Mouse (Mus musculus) layer of hippocampus, postnatal 25 days (tissue): ENCODE data around the gene Gars. TPM values are rescaled to one million over a fixed set of nuclear protein-coding genes. Genes with fewer than 3 reads are reported as not detected.

Experiments
- DNase-seq, 2 experiments: peaks; one replicate each; pipeline ENCODE4 v3.0.0; 2022; ENCODE audit warnings: mixed read lengths in 2 of 2, low spot score in 1 of 2; ENCODE audit errors: extremely low spot score in 1 of 2
- total RNA-seq, 2 experiments: library from RNA; stranded (reverse); gene quantifications; 2 replicates each; pipeline ENCODE4 v1.2.3; 2021

Gene Gars
- total RNA-seq, result 100 to 1,000 TPM; 133 to 137 TPM

- peak; percentile 79 to 84 for DNase-seq
These were observed at the start of gene Gars for GRCm38 (mm10) chr6:55037799-55038670. Gene Gars, plus strand, starts transcription at chr6:55038007.

GRCm38 (mm10) chr6:54988141-54988540 lies 49.7 kb upstream of the Gars start:
- DNase-seq, result no peak

GRCm38 (mm10) chr6:54991189-54991588 lies 46.6 kb upstream of the Gars start:
- DNase-seq, result no peak

GRCm38 (mm10) chr6:54992141-54992540 lies 45.7 kb upstream of the Gars start:
- no peak for DNase-seq

- DNase-seq, result peak; percentile 84 to 87
These were observed 45.0 kb upstream of the Gars start, which contains the start of gene Ggct for GRCm38 (mm10) chr6:54992734-54993260. Gene Ggct, minus strand, starts transcription at chr6:54992950.

GRCm38 (mm10) chr6:54996361-54996760 lies 41.4 kb upstream of the Gars start:
- no peak for DNase-seq

GRCm38 (mm10) chr6:54997726-54998125 lies 40.1 kb upstream of the Gars start:
- DNase-seq, result no peak

- DNase-seq, result no peak
These were observed 36.5 kb upstream of the Gars start for GRCm38 (mm10) chr6:55001320-55001719.

- DNase-seq, result no peak
These were observed 35.4 kb upstream of the Gars start for GRCm38 (mm10) chr6:55002438-55002837.

GRCm38 (mm10) chr6:55003559-55003958 lies 34.2 kb upstream of the Gars start:
- DNase-seq, result no peak

GRCm38 (mm10) chr6:55008401-55008800 lies 29.4 kb upstream of the Gars start:
- DNase-seq, result no peak

- DNase-seq, result no peak
These were observed 28.2 kb upstream of the Gars start for GRCm38 (mm10) chr6:55009391-55010230.

- no peak for DNase-seq
These were observed 27.3 kb upstream of the Gars start for GRCm38 (mm10) chr6:55010330-55011091.

- no peak for DNase-seq
These were observed 25.3 kb upstream of the Gars start for GRCm38 (mm10) chr6:55012516-55012915.

GRCm38 (mm10) chr6:55014184-55014583 lies 23.6 kb upstream of the Gars start:
- DNase-seq, result no peak

- DNase-seq, result peak in 1 of 2 experiments; percentile 46
These were observed 21.6 kb upstream of the Gars start for GRCm38 (mm10) chr6:55016236-55016635.

- peak in 1 of 2 experiments; percentile 48 for DNase-seq
These were observed 20.9 kb upstream of the Gars start for GRCm38 (mm10) chr6:55016710-55017583.

- no peak for DNase-seq
These were observed 19.4 kb upstream of the Gars start for GRCm38 (mm10) chr6:55018417-55018816.

GRCm38 (mm10) chr6:55021806-55022205 lies 16.0 kb upstream of the Gars start:
- no peak for DNase-seq
